Mouse (Mus musculus): ENCODE measurements around the gene Adcy4. TPM values are rescaled to one million over a fixed set of nuclear protein-coding genes. Genes with fewer than 3 reads are reported as not detected.

Gene Adcy4
- 0.52 TPM for total RNA-seq (2023)

DNA sequence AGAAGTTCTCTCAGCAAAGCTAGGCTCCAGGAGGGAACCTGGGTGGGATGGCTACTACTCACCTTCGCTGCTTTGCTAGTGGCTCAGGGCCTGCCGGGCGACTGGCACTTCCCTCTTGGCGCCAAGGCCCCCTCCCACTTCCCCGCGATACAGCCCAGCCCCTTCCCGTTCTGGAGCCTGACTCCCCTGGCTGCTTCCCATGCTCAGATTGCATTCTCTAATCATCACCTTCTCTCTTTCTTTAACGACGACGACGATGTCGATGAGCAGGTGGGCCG, at the start of gene Adcy4:
TSS of gene Adcy4 (minus strand) at position 138 of the 278 bp plus-strand sequence.

GRCm38 (mm10) chr14:55822991-55823762, 39.3 kb upstream of the Adcy4 start, which contains the start of gene Nfatc4:
Nfatc4 (plus strand) TSS chr14:55823144.

DNA sequence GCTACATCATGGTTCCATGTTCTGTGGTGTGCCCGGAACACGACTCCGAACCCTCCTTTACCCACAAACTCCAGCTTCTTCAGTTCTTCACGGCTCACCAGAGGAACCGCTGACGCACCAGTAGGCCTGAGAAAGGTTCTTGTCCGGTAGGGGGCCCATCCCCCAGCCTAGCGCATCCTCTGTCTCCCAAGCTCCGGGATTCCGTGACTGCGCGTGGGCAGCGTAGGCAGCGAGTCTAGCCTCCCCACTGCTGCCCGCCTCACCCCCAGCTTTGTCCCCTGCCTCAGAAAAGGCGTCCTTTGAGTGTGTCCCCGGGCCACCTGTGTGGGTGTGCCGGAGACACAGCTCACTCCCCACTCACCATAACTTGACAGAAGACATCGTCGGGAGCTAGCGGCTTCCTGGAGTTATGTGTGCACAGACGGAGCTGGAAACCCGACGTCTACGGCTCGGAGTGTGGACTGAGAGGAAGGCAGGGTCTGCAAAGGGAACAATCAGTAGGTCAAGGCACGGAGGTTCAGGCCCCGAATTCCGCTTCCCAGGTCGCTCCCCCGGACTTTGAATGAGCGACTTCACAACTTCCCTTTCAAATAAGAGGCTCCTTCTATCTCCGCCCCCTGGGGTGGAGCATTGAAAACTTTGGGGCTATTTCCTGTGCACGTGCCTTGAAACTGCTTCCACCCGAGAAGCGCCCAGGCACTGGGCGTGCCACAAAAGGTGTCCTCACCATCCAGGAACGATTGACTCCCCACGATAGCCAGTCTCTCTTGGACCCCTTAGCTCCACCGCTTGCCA, 4.6 kb upstream of the Adcy4 start, which contains the start of gene Ripk3:
TSS of gene Ripk3 (minus strand) at position 610 of the 795 bp plus-strand sequence.

DNA sequence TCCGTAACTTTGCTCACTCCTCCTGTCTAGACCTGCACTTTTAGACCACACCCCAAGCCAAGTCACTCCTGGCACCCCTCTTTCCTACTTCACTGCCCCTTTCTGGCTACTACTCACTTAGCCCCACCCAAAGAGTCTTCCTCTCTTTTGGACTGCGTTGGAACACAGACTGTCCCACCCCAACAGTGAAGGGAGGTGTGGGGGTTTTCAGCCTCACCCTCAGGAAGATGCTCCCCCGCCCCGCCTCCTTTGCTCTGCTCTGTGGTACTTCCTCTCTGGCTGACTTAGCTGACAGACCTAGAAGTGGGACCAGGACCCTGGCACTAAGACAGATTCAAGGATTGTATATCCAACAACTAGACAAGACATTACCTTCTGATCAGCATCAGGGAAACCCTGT, 18.2 kb downstream of the Adcy4 start, which contains the start of gene Ltb4r1:
TSS of gene Ltb4r1 (plus strand) at position 267 of the 400 bp plus-strand sequence.

DNA sequence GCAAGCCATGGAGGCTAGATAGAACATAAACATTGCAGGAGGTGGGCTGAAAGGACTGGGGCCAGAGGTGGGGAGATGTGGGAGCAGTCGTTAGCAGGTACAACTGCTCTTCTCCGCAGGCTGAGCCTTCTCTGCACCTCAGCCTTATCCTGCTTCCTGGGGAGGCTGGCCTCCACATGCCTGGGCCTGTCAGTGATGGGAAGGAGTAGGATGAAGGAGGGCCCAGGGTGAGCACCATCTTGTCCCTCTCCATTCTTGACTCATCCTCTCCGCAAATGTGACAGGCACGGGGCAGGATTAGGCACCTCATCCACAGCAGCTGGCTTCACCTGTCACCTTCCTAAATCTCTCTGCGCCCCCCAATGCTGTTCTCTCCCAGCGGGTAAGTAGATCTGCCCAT, 22.7 kb downstream of the Adcy4 start, which contains the start of gene Ltb4r2:
TSS of gene Ltb4r2 (plus strand) at position 266 of the 400 bp plus-strand sequence.

GRCm38 (mm10) chr14:55758363-55758784, 25.5 kb downstream of the Adcy4 start, which contains the start of gene Cideb:
Cideb (minus strand) TSS chr14:55758458.

GRCm38 (mm10) chr14:55745180-55745860, 38.6 kb downstream of the Adcy4 start, which contains the start of the genes Dhrs1 and Nop9:
Dhrs1 (minus strand) TSS chr14:55745690.
Nop9 (plus strand) TSS chr14:55745693.

GRCm38 (mm10) chr14:55721700-55722437, 62.0 kb downstream of the Adcy4 start, which contains the start of gene Rabggta:
Rabggta (minus strand) TSS chr14:55722263.

Other genes with a start within 250 kb of the Adcy4 start
- 10.7 TPM for gene Pck2, start 243.8 kb downstream of the Adcy4 start, total RNA-seq (2023)
- 72.0 TPM for gene Dcaf11, start 224.1 kb downstream of the Adcy4 start, total RNA-seq (2023)
- gene A730061H03Rik, start 223.7 kb downstream of the Adcy4 start, total RNA-seq (2023), result 2.6 TPM
- not detected for gene Fitm1, start 208.5 kb downstream of the Adcy4 start, total RNA-seq (2023)
- 323 TPM for gene Psme1, start 206.0 kb downstream of the Adcy4 start, total RNA-seq (2023)
- 26.3 TPM for gene Emc9, start 198.8 kb downstream of the Adcy4 start, total RNA-seq (2023)
- gene Psme2, start 193.0 kb downstream of the Adcy4 start, total RNA-seq (2023), result 372 TPM
- gene Rnf31, start 192.4 kb downstream of the Adcy4 start, total RNA-seq (2023), result 91.9 TPM
- 90.0 TPM for gene Irf9, start 180.5 kb downstream of the Adcy4 start, total RNA-seq (2023)
- gene Rec8, start 166.1 kb downstream of the Adcy4 start, total RNA-seq (2023), result not detected
- gene Ipo4, start 148.1 kb downstream of the Adcy4 start, total RNA-seq (2023), result 65.4 TPM
- 4.2 TPM for gene Gm49378, start 146.2 kb downstream of the Adcy4 start, total RNA-seq (2023)
- 40.1 TPM for gene Tm9sf1, start 140.3 kb downstream of the Adcy4 start, total RNA-seq (2023)
- gene Tssk4, start 133.9 kb downstream of the Adcy4 start, total RNA-seq (2023), result 4.1 TPM
- 45.7 TPM for gene Mdp1, start 123.6 kb downstream of the Adcy4 start, total RNA-seq (2023)
- 18.6 TPM for gene Gmpr2, start 112.2 kb downstream of the Adcy4 start, total RNA-seq (2023)
- 164 TPM for gene Nedd8, start 112.0 kb downstream of the Adcy4 start, total RNA-seq (2023)
- 101 TPM for gene Tinf2, start 102.3 kb downstream of the Adcy4 start, total RNA-seq (2023)
- 0.95 TPM for gene Tgm1, start 70.2 kb downstream of the Adcy4 start, total RNA-seq (2023)
- 85.8 TPM for gene Rabggta, start 61.8 kb downstream of the Adcy4 start, total RNA-seq (2023)
- gene Dhrs1, start 38.4 kb downstream of the Adcy4 start, total RNA-seq (2023), result 11.6 TPM
- gene Nop9, start 38.4 kb downstream of the Adcy4 start, total RNA-seq (2023), result 30.4 TPM
- not detected for gene Cideb, start 25.6 kb downstream of the Adcy4 start, total RNA-seq (2023)
- gene Ltb4r2, start 22.7 kb downstream of the Adcy4 start, total RNA-seq (2023), result 0.18 TPM
- 0.37 TPM for gene Ltb4r1, start 18.1 kb downstream of the Adcy4 start, total RNA-seq (2023)
- gene Ripk3, start 4.8 kb upstream of the Adcy4 start, total RNA-seq (2023), result 40.3 TPM
- gene Nfatc4, start 39.0 kb upstream of the Adcy4 start, total RNA-seq (2023), result not detected
- gene Nynrin, start 69.9 kb upstream of the Adcy4 start, total RNA-seq (2023), result 0.43 TPM
- gene Cbln3, start 100.3 kb upstream of the Adcy4 start, total RNA-seq (2023), result not detected
- gene Khnyn, start 100.9 kb upstream of the Adcy4 start, total RNA-seq (2023), result 63.1 TPM
- 44.2 TPM for gene Sdr39u1, start 116.2 kb upstream of the Adcy4 start, total RNA-seq (2023)
- gene Cma1, start 160.6 kb upstream of the Adcy4 start, total RNA-seq (2023), result not detected
- gene Cma2, start 166.9 kb upstream of the Adcy4 start, total RNA-seq (2023), result not detected
- gene Mcpt1, start 233.9 kb upstream of the Adcy4 start, total RNA-seq (2023), result not detected
- not detected for gene Mcpt9, start 246.4 kb upstream of the Adcy4 start, total RNA-seq (2023)

All from CD8-positive naive resting alpha-beta T cell, adult 57 days (primary cell).